Mouse (Mus musculus): Measurements from ENCODE around the gene Scfd2. TPM values are rescaled to one million over a fixed set of nuclear protein-coding genes. Genes with fewer than 3 reads are reported as not detected.

Scfd2 gene
- polyA plus RNA-seq, 1 experiment from 2014 or later = 21.0 TPM

DNA sequence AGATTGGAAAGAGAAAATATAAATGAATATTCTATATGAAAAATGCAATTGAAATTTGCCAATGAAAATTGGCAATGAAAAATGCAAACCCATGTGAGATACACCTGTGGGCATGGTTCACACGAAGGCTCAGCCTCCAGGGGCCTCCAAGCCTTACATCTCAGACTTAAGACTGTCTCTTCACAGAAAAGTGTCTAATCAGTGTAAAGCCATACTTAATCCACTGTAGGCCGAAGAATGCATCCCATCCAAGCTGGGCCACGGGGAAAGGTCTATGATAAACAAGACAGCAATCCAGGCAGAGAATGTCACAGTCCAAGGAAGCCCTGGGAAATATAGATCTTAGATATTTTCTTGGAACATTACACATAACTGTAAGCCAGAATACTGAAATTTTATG lies 198.3 kb downstream of the Scfd2 start:
- Histone ChIP-seq H3K4me1 (peaks cover 18% of the 10 kb centered on the region), H3K9me3 (replicated peaks) (no peaks in the 10 kb centered on the region), H3K36me3 (no peaks in the 10 kb centered on the region), H3K27ac (replicated peaks) (peak overlapping the region; percentile 85), H3K9ac (no peak overlapping the region), H3K27me3 (no peaks in the 10 kb centered on the region), H3K4me2 (replicated peaks) (no peak overlapping the region), H3K4me3 (replicated peaks) (no peak overlapping the region)
- peak; percentile 72 for ATAC-seq (ENCODE audit: insufficient number of reproducible peaks, low FRiP score, low TSS enrichment, low read depth)
- 23% methylated on average over 3 of the region's 3 CpGs for WGBS

DNA sequence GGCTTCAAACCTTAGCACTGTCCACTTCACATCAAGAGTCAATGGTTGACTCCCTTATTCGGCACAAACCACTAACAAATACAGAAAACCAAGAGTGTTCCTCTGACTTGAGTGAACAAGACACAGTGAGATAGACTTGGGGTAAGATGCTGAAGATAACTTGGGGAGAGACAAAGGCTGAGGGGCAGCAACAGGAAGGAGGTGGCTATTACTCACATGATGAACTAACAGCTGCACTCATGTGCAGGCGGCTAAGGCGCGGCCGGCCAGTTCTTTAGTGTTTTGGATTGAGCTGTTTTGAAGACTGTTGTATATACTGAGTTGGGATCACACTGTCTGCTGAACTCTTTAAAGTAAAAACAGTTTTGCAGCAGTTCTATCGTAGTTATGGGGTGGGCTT lies 205.3 kb downstream of the Scfd2 start:
- Histone ChIP-seq H3K27me3 (no peaks in the 10 kb centered on the region), H3K9me3 (replicated peaks) (no peaks in the 10 kb centered on the region), H3K4me3 (replicated peaks) (no peak overlapping the region), H3K36me3 (no peaks in the 10 kb centered on the region), H3K4me1 (peaks cover 4% of the 10 kb centered on the region), H3K27ac (replicated peaks) (no peak overlapping the region), H3K4me2 (replicated peaks) (no peak overlapping the region), H3K9ac (no peak overlapping the region)
- 92% methylated on average over 6 of the region's 6 CpGs for WGBS
- no peak for ATAC-seq (ENCODE audit: insufficient number of reproducible peaks, low FRiP score, low TSS enrichment, low read depth)

- 67% methylated on average over 10 of the region's 10 CpGs for WGBS
- H3K27ac ChIP-seq (replicated peaks) = no peak overlapping the region
Measured at GRCm38 (mm10) chr5:74321010-74321746, 210.4 kb downstream of the Scfd2 start.

DNA sequence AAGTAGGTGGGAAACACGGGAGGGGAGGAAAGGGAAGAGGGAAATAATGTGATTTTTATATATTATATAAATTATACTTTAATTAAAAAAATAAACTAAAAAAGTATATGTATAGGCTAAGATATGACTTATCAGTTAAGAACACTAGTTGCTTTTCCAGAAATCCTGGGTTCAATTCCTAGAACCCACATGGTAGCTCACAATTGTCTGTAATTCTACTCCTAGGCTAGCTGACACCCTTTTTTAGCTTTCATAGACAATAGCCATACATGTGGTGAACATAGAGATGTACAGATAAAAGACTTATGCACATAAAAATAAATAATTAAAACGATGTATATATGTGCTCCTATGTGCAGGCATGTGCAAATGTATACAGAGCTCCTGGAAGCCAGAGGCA lies 212.0 kb downstream of the Scfd2 start:
- no peaks in the 10 kb centered on the region for H3K4me1 ChIP-seq
- H3K4me2 ChIP-seq (replicated peaks) = no peak overlapping the region
- no peaks in the 10 kb centered on the region for H3K27me3 ChIP-seq
- no peaks in the 10 kb centered on the region for H3K36me3 ChIP-seq
- no peak overlapping the region for H3K9ac ChIP-seq
- H3K27ac ChIP-seq (replicated peaks) = no peak overlapping the region
- 79% methylated on average over 2 of the region's 2 CpGs for WGBS
- H3K9me3 ChIP-seq (replicated peaks) = no peaks in the 10 kb centered on the region
- ATAC-seq (ENCODE audit: insufficient number of reproducible peaks, low FRiP score, low TSS enrichment, low read depth) = no peak
- no peak overlapping the region for H3K4me3 ChIP-seq (replicated peaks)

More at GRCm38 (mm10) chr5:74321010-74321746, 210.4 kb downstream of the Scfd2 start:
- ATAC-seq (ENCODE audit: insufficient number of reproducible peaks, low FRiP score, low TSS enrichment, low read depth) = no peak
- Histone ChIP-seq H3K9me3 (replicated peaks) (no peaks in the 10 kb centered on the region), H3K36me3 (no peaks in the 10 kb centered on the region), H3K4me3 (replicated peaks) (no peak overlapping the region), H3K4me2 (replicated peaks) (no peak overlapping the region), H3K9ac (no peak overlapping the region), H3K4me1 (no peaks in the 10 kb centered on the region), H3K27me3 (no peaks in the 10 kb centered on the region)

GRCm38 (mm10) chr5:74317174-74317573 lies 214.4 kb downstream of the Scfd2 start:
- Histone ChIP-seq H3K4me1 (no peaks in the 10 kb centered on the region), H3K9ac (no peak overlapping the region), H3K4me2 (replicated peaks) (no peak overlapping the region), H3K4me3 (replicated peaks) (no peak overlapping the region), H3K27ac (replicated peaks) (no peak overlapping the region), H3K36me3 (no peaks in the 10 kb centered on the region), H3K27me3 (no peaks in the 10 kb centered on the region), H3K9me3 (replicated peaks) (no peaks in the 10 kb centered on the region)
- ATAC-seq (ENCODE audit: insufficient number of reproducible peaks, low FRiP score, low TSS enrichment, low read depth) = no peak
- 94% methylated on average over 3 of the region's 3 CpGs for WGBS

GRCm38 (mm10) chr5:74316333-74316945 lies 215.1 kb downstream of the Scfd2 start:
- 86% methylated on average over 11 of the region's 11 CpGs for WGBS
- Histone ChIP-seq H3K4me3 (replicated peaks) (no peak overlapping the region), H3K4me2 (replicated peaks) (no peak overlapping the region), H3K9ac (no peak overlapping the region), H3K9me3 (replicated peaks) (no peaks in the 10 kb centered on the region), H3K27me3 (no peaks in the 10 kb centered on the region), H3K27ac (replicated peaks) (no peak overlapping the region), H3K4me1 (no peaks in the 10 kb centered on the region), H3K36me3 (no peaks in the 10 kb centered on the region)
- ATAC-seq (ENCODE audit: insufficient number of reproducible peaks, low FRiP score, low TSS enrichment, low read depth) = no peak

GRCm38 (mm10) chr5:74315471-74316245 lies 215.9 kb downstream of the Scfd2 start:
- ATAC-seq (ENCODE audit: insufficient number of reproducible peaks, low FRiP score, low TSS enrichment, low read depth) = no peak
- H3K27ac ChIP-seq (replicated peaks) = no peak overlapping the region
- 59% methylated on average over 12 of the region's 12 CpGs for WGBS

DNA sequence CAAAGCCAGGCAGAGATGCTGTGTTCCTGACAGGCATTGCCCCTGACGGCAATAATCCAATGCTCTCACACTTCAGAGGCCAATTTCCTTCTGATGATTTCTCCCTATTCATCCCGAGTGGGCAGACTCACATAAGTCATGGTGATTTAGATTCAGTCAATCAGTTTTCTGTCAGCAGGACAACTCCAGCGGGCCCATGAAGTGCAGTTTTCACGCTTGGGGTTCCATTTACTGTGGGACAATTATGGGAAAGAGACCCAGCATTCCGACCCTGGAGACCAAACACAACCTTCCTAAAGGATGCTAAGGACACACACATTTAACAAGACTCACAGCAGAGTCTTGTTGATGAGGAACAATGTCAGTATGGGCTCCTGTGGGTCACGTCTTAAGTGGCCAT lies 217.1 kb downstream of the Scfd2 start:
- WGBS = 59% methylated on average over 6 of the region's 6 CpGs
- H3K9ac ChIP-seq = no peak overlapping the region
- no peaks in the 10 kb centered on the region for H3K36me3 ChIP-seq
- H3K27me3 ChIP-seq = no peaks in the 10 kb centered on the region
- no peaks in the 10 kb centered on the region for H3K9me3 ChIP-seq (replicated peaks)
- peaks cover 4% of the 10 kb centered on the region; the same call in 1 of the 2 replicates for H3K4me1 ChIP-seq
- H3K4me2 ChIP-seq (replicated peaks) = no peak overlapping the region
- no peak overlapping the region for H3K27ac ChIP-seq (replicated peaks)
- ATAC-seq (ENCODE audit: insufficient number of reproducible peaks, low FRiP score, low TSS enrichment, low read depth) = no peak
- H3K4me3 ChIP-seq (replicated peaks) = no peak overlapping the region

More at GRCm38 (mm10) chr5:74315471-74316245, 215.9 kb downstream of the Scfd2 start:
- Histone ChIP-seq H3K9me3 (replicated peaks) (no peaks in the 10 kb centered on the region), H3K4me3 (replicated peaks) (no peak overlapping the region), H3K4me2 (replicated peaks) (no peak overlapping the region), H3K36me3 (no peaks in the 10 kb centered on the region), H3K4me1 (peaks cover 4% of the 10 kb centered on the region; the same call in 1 of the 2 replicates), H3K27me3 (no peaks in the 10 kb centered on the region), H3K9ac (no peak overlapping the region)

DNA sequence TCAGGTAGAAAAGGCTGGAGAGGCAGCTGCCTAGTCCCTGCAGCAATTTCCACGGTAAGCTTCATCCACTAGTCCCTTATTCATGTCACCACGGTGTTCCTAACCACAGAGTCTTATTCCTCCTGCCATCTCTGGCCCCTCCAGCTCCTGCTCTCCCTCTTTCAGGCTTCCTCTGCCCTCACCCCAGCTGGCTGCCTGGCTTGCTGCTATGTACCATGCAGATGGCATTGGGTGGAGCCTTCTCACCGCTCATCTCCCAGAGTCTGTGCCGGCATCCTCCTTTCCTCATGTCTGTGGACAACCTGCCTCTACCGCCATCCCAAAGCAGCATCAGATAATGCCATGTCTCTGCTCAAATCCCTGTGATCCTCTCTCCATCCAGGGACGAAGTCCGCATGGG lies 218.0 kb downstream of the Scfd2 start:
- H3K36me3 ChIP-seq = no peaks in the 10 kb centered on the region
- H3K4me3 ChIP-seq (replicated peaks) = no peak overlapping the region
- H3K27ac ChIP-seq (replicated peaks) = no peak overlapping the region
- no peak for ATAC-seq (ENCODE audit: insufficient number of reproducible peaks, low FRiP score, low TSS enrichment, low read depth)
- 71% methylated on average over 7 of the region's 7 CpGs for WGBS
- no peaks in the 10 kb centered on the region for H3K9me3 ChIP-seq (replicated peaks)
- peaks cover 4% of the 10 kb centered on the region; the same call in 1 of the 2 replicates for H3K4me1 ChIP-seq
- no peak overlapping the region for H3K4me2 ChIP-seq (replicated peaks)
- H3K9ac ChIP-seq = no peak overlapping the region
- no peaks in the 10 kb centered on the region for H3K27me3 ChIP-seq

DNA sequence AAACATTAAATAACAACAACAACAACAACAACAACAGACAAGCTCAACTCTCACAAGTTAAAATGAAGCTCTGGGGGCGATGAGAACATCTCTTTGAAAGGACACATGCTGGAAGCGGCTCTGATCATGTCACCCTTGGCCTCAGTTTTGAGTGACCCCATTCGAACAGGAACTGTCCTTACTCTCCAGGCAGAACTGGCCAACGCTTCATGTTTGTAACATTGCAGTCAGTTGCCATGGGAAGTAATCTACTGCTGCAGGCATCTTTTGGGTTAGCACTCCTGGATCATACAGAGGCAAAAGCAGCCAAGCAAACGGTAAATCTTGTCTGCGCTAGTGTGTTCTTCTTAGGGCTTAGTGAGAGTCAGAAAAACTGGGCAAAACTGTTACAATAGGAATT lies 219.7 kb downstream of the Scfd2 start:
- H3K4me2 ChIP-seq (replicated peaks) = no peak overlapping the region
- no peaks in the 10 kb centered on the region for H3K27me3 ChIP-seq
- H3K4me1 ChIP-seq = peaks cover 6% of the 10 kb centered on the region
- no peak overlapping the region; the same call in 1 of the 2 replicates for H3K27ac ChIP-seq (replicated peaks)
- WGBS = 63% methylated on average over 6 of the region's 6 CpGs
- no peaks in the 10 kb centered on the region for H3K9me3 ChIP-seq (replicated peaks)
- H3K9ac ChIP-seq = no peak overlapping the region
- no peak for ATAC-seq (ENCODE audit: insufficient number of reproducible peaks, low FRiP score, low TSS enrichment, low read depth)
- no peak overlapping the region for H3K4me3 ChIP-seq (replicated peaks)
- H3K36me3 ChIP-seq = no peaks in the 10 kb centered on the region

- H3K27me3 ChIP-seq = no peaks in the 10 kb centered on the region
- 29% methylated on average over 6 of the region's 6 CpGs for WGBS
- no peak overlapping the region for H3K27ac ChIP-seq (replicated peaks)
- no peak overlapping the region for H3K4me2 ChIP-seq (replicated peaks)
- H3K9ac ChIP-seq = no peak overlapping the region
- H3K4me1 ChIP-seq = peaks cover 9% of the 10 kb centered on the region
- no peaks in the 10 kb centered on the region for H3K9me3 ChIP-seq (replicated peaks)
- 0 out of 2 replicates have a peak, but pooled peaks have one; percentile 47 for ATAC-seq (ENCODE audit: insufficient number of reproducible peaks, low FRiP score, low TSS enrichment, low read depth)
- no peaks in the 10 kb centered on the region for H3K36me3 ChIP-seq
- H3K4me3 ChIP-seq (replicated peaks) = no peak overlapping the region
Measured at GRCm38 (mm10) chr5:74311200-74311825, 220.2 kb downstream of the Scfd2 start.

Data from embryonic facial prominence, embryonic 15.5 days (tissue).